ENCODE assay signal across 22 mouse cellular contexts in the genomic region with DNA sequence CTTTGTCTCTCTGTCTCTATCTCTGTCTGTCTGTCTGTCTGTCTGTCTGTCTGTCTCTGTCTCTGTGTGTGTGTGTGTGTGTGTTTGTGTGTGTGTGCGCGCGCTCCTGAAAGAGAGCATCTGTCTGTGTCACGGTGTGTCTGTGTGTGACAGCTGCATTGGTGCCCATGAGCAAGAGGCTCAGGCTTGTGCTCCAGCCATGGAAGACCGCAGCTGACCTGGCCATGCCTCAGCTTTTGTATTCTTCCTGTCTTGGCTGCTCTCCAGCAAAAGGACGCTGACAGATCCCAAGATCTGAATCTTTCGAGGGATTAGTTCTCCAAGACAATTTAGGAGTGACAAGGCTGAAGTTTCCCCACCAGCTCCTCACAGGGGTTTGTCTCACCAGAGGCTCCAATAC. TPM values are rescaled to one million over a fixed set of nuclear protein-coding genes. Genes with fewer than 3 reads are reported as not detected.
A peak's percentile ranks its signal among the peaks of the same experiment; 100 is the strongest.
DNase-seq lines count a peak whose midpoint lies in the region; TF ChIP-seq lines count a peak whose summit lies in the region.
"Had no signal": no experiment of that assay in that cellular context is flagged by ENCODE, and none has a peak within 500 bp of the region (broad histone marks: within the 10 kb centered on the region; RNA-seq: fewer than 3 reads in every experiment).

No protein-coding gene starts in this region.

- H3K4me3 ChIP-seq in kidney, adult 2 months (ENCODE audit: insufficient read depth, low read depth, low read length): no peak overlapping the region
- H3K4me3 ChIP-seq: embryonic facial prominence, embryonic 13.5 days; erythroblast, embryonic 14.5 days; forebrain, embryonic 10.5 days; heart, embryonic 13.5 days; hindbrain, embryonic 15.5 days had no signal

- TF ChIP-seq CTCF in kidney, adult 2 months (conservative IDR thresholded peaks at IDR 0.05; ENCODE audit: insufficient read depth, insufficient read length, low read depth, low read length): no peak

- H3K36me3 ChIP-seq in kidney, adult 2 months (ENCODE audit: control insufficient read depth, insufficient read depth, low read length): no peaks in the 10 kb centered on the region
- H3K36me3 ChIP-seq: embryonic facial prominence, embryonic 13.5 days; forebrain, embryonic 10.5 days; heart, embryonic 13.5 days; hindbrain, embryonic 15.5 days had no signal

- H3K27ac ChIP-seq in kidney, adult 2 months (ENCODE audit: insufficient read depth, low read depth, low read length): no peak overlapping the region
- H3K27ac ChIP-seq: forebrain, embryonic 10.5 days; heart, embryonic 13.5 days; hindbrain, embryonic 15.5 days had no signal

- TF ChIP-seq POLR2A in kidney, adult 2 months (IDR thresholded peaks at IDR 0.05; ENCODE audit: low read depth, low read length): no peak

- no peaks in the 10 kb centered on the region for H3K27me3 ChIP-seq in kidney, adult 2 months (replicated peaks; ENCODE audit: control insufficient read depth, insufficient read depth, low read length)
- H3K27me3 ChIP-seq: embryonic facial prominence, embryonic 13.5 days; heart, embryonic 13.5 days; hindbrain, embryonic 15.5 days; Patski had no signal

- 68% methylated on average over 7 of the region's 7 CpGs for WGBS in kidney, adult 2 months

- H3K4me1 ChIP-seq in kidney, adult 2 months (ENCODE audit: control insufficient read depth, insufficient read depth, low read length): no peaks in the 10 kb centered on the region

- peak; percentile 20 to 38 for DNase-seq in cerebellum, postnatal 10 days
- DNase-seq in cerebellum, postnatal 36 days: no peak
- peak; percentile 38 for DNase-seq in kidney, postnatal 10 days
- no peak for DNase-seq in kidney, adult 2 months
- DNase-seq in retina, postnatal 1 day: peak; percentile 45
- no peak for DNase-seq in retina, embryonic 14.5 days (ENCODE audit: low spot score)
- DNase-seq in urinary bladder, postnatal 14 days (ENCODE audit: low spot score): no peak
- DNase-seq: adrenal gland, postnatal 14 days; B cell, adult 2 months; cerebellum, adult 18-20 months; cerebellum, adult 9-11 months; gastrocnemius, postnatal 36 days; heart, postnatal 36 days had no signal

RNA-seq across cellular contexts. Expression of gene Col6a2, which starts 1.5 kb away (rescaled TPM):
- 23.4 and 28.7 TPM in 2 replicates for polyA plus RNA-seq in kidney, adult 2 months (2012; rRNA removed)
- polyA plus RNA-seq: erythroblast, embryonic 14.5 days had no signal

RNA-seq across cellular contexts. Expression of gene Ftcd, which starts 49.5 kb away (rescaled TPM):
- 4.0 and 6.2 TPM in 2 replicates for polyA plus RNA-seq in kidney, adult 2 months (2012; rRNA removed)
- polyA plus RNA-seq: activated CD4-positive, CD25-positive, alpha-beta regulatory T cell, adult 4 months; embryonic facial prominence, embryonic 13.5 days; erythroblast, embryonic 14.5 days; forebrain, embryonic 10.5 days; forebrain, embryonic 14.5 days; hindbrain, embryonic 11.5 days; hindbrain, embryonic 15.5 days had no signal

Comparison
In these comparisons a context has a peak if more than half of its experiments do, and no peak if none do; other contexts are left out.
1. DNase-seq: peak in cerebellum, postnatal 10 days (2 of 2), kidney, postnatal 10 days (single experiment) and retina, postnatal 1 day (single experiment); none in cerebellum, postnatal 36 days (0 of 2), kidney, adult 2 months (single experiment), retina, embryonic 14.5 days (single experiment) and urinary bladder, postnatal 14 days (single experiment).